Mouse (Mus musculus) E14TG2a.4 (cell line): ENCODE results near the gene Uggt2.

Experiments
- CTCF ChIP-seq: conservative IDR thresholded peaks from 2 replicates; pipeline ENCODE4 v1.5.1; 2014; ENCODE audit warnings: low read length
- NANOG ChIP-seq: IDR thresholded peaks from 2 replicates; pipeline ENCODE4 v1.6.1; 2014; ENCODE audit warnings: borderline replicate concordance, low read length, mixed read lengths
- POU5F1 ChIP-seq: IDR thresholded peaks from 2 replicates; pipeline ENCODE4 v1.6.1; 2014; ENCODE audit warnings: low read length, borderline replicate concordance

GRCm38 (mm10) chr14:119052361-119052760, 46.9 kb downstream of the Uggt2 start:
- no peak for TF ChIP-seq CTCF
- TF ChIP-seq NANOG = no peak
- TF ChIP-seq POU5F1 = no peak
